Mouse (Mus musculus) brown adipose tissue, adult 24 weeks (tissue): Measurements from ENCODE around the gene Ak4. TPM values are rescaled to one million over a fixed set of nuclear protein-coding genes. Genes with fewer than 3 reads are reported as not detected.
"Not testable (repeated sequence)": the region's sequence is repeated elsewhere in the genome, so short reads cannot be mapped to it uniquely, and the experiment has no call there.

Experiments used
- H3K27ac ChIP-seq: fragments of 200-500 bp; replicated peaks from 2 replicates; pipeline ENCODE4 v1.5.1; 2012; ENCODE audit warnings: low read depth, mild to moderate bottlenecking, low read length
- H3K4me1 ChIP-seq: fragments of 200-500 bp; 2 replicates; pipeline ENCODE4 v1.6.1; 2012; ENCODE audit warnings: low read length, mixed read lengths; ENCODE audit not compliant: control insufficient read depth, insufficient read depth, insufficient read length
- H3K4me3 ChIP-seq: fragments of 200-500 bp; 2 replicates; pipeline ENCODE4 v1.5.1; 2012; ENCODE audit warnings: low read depth, mild to moderate bottlenecking, low read length, moderate library complexity; ENCODE audit not compliant: insufficient read depth
- polyA plus RNA-seq: library from polyadenylated mRNA; stranded (reverse); fragments of >200 nt; gene quantifications from 2 replicates; pipeline ENCODE4 v1.2.4, GENCODE M21; 2012; ENCODE audit not compliant: missing spikeins, insufficient read depth, insufficient read length

Ak4 gene
- polyA plus RNA-seq, result 0.92 and 2.4 TPM in 2 replicates

DNA sequence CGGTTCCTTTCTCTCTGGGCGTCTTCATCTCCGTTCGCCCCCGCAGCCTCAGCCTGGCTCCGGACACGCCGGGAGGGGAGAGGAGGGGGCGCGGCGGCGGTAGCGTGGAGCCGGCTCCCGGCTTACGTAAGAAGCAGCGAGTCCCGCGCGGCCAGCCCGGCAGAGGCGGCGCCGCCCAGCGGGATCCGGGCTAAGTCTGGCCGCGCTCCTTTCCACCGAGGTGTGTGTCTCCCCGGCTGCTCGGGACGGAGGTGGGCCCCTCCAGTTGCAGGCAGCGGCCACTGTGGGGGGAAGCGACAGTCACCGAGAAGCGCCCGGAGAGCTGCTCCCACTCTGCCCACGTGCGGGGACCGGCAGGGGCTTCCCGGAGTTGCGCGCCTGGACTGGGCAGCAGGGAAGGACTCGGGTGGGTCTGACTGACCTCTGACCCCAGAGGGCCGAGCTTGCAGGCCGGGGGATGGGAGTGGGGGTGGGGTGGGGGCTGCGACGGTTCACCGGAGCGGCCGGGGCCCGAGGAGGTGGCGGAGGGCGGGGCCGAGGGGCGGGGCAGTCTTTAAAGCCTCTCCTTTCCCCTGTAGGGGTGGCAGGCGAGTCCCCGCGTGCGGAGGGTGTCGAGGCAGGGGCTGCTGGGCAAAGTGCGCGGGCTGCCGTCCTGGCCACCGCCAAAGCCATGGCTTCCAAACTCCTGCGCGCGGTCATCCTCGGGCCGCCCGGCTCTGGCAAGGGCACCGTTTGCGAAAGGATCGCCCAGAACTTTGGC, at the start of gene Ak4:
Gene Ak4, plus strand, starts transcription at position 127 of the 760 bp plus-strand sequence.
- H3K27ac ChIP-seq, result no peak within 1 kb of the TSS
- H3K4me1 ChIP-seq, result no peaks in the 10 kb centered on the region
- peak within 1 kb of the TSS; percentile 67 for H3K4me3 ChIP-seq

DNA sequence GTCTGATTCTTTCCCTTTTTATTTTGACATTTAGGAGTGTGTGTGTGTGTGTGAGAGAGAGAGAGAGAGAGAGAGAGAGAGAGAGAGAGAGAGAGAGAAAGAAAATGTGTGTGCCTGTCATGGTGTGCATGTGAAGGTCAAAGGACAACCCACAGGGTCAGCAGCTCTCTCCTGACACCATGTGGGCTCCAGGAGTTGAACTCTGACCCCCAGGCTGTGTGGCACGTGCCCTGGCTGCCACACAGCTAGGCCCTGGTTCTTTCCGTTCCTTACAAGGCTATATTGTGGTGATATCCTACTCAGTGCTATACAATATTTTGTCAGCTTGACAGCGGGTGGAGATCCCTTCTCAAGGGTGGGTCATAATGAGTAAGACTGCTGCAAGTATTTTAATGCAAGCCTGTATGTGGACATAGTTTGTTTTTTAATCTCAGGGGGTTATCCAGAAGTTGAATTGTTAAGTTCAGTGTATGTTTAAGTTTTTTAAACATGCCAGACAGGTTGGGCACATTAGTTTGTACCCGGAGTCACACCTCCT, 49.3 kb upstream of the Ak4 start:
- no peak overlapping the region for H3K4me3 ChIP-seq
- no peak overlapping the region for H3K27ac ChIP-seq
- H3K4me1 ChIP-seq, result no peaks in the 10 kb centered on the region

DNA sequence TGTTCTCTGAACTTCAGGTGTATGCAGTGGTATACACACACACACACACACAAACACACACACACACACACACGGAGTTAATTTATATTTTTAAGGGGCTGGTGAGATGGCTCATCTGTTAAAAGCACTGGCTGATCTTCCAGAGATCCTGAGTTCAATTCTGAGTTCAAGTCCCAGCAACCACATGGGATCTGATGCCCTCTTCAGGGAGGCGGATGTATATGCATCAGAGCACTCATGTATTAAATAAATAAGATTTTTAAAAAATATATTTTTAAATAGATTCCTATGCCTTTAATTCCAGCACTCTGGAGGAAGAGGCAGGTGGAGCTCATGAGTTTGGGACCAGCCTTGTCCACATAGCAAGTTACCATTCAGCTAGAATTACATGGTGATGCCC, 46.8 kb upstream of the Ak4 start:
- no peak overlapping the region for H3K4me3 ChIP-seq
- H3K4me1 ChIP-seq, result no peaks in the 10 kb centered on the region

DNA sequence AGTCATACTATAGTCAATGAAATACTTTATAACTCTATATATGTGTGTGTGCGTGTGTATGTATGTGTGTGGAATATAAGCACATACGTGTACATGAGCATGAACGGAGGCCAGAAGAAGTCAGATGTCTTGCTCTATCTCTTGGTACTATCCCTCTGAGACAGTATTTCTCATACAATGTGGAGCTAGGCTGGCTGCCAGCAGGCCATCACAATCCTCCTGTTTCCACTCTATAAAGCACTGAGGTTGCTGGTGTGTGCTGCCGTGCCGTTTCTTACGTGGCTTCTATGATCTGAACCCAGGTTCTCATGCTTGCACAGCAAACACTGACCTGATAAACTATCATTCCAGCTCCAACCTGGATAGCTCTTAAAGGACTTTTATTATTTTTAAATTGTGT, 46.3 kb upstream of the Ak4 start:
- no peaks in the 10 kb centered on the region for H3K4me1 ChIP-seq
- H3K27ac ChIP-seq, result no peak overlapping the region
- H3K4me3 ChIP-seq, result no peak overlapping the region

More for the DNA sequence above, 46.8 kb upstream of the Ak4 start:
- H3K27ac ChIP-seq, result no peak overlapping the region

DNA sequence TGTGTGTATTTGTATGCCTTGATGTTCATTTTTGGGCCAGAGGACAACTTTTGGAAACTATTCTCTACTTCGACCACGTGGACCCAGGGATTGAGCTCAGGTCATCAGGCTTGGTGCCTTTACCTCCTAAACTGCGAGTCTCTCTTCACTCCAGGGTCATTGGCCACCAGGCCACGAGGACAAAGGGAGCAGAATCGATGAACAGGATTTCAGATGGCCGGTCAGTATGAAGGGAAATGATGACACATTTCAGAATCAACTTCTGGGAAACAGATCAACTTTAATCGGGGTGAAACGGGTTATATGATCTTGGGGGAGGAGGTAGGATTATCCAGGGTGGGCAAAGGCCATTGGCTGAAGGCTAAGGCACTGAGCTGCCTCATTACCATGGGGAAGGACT, 45.0 kb upstream of the Ak4 start:
- H3K4me3 ChIP-seq, result no peak overlapping the region
- H3K4me1 ChIP-seq, result no peaks in the 10 kb centered on the region
- H3K27ac ChIP-seq, result no peak overlapping the region

GRCm38 (mm10) chr4:101376835-101377234, 42.2 kb upstream of the Ak4 start:
- no peak overlapping the region for H3K27ac ChIP-seq
- H3K4me3 ChIP-seq, result no peak overlapping the region
- no peaks in the 10 kb centered on the region for H3K4me1 ChIP-seq

GRCm38 (mm10) chr4:101378241-101378640, 40.8 kb upstream of the Ak4 start:
- H3K27ac ChIP-seq, result no peak overlapping the region
- no peaks in the 10 kb centered on the region for H3K4me1 ChIP-seq
- no peak overlapping the region for H3K4me3 ChIP-seq

GRCm38 (mm10) chr4:101378778-101379177, 40.3 kb upstream of the Ak4 start:
- Histone ChIP-seq H3K4me1 (no peaks in the 10 kb centered on the region), H3K27ac (no peak overlapping the region), H3K4me3 (no peak overlapping the region)

GRCm38 (mm10) chr4:101385002-101385401, 34.1 kb upstream of the Ak4 start:
- no peak overlapping the region for H3K4me3 ChIP-seq
- no peaks in the 10 kb centered on the region for H3K4me1 ChIP-seq
- H3K27ac ChIP-seq, result no peak overlapping the region

DNA sequence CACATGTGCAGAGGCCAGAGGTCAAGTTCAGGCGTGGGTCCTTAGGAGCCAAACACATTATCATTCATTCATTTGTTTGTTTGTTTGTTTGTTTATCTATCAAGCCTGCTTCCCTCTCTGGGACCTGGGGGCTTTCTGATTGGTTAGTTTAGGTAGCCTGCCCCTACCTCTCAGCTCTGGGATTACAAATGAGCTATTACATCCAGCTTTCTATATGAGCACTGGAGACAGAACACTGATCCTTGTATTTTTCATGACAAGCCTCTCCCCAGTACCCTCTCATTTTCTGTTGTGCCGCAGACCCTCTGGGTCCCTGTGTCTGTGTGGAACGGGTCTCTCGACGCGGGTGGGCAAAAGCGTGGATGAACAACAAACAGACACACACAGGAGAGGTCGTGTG, 30.8 kb upstream of the Ak4 start:
- no peak overlapping the region for H3K27ac ChIP-seq
- no peak overlapping the region for H3K4me3 ChIP-seq
- no peaks in the 10 kb centered on the region for H3K4me1 ChIP-seq

DNA sequence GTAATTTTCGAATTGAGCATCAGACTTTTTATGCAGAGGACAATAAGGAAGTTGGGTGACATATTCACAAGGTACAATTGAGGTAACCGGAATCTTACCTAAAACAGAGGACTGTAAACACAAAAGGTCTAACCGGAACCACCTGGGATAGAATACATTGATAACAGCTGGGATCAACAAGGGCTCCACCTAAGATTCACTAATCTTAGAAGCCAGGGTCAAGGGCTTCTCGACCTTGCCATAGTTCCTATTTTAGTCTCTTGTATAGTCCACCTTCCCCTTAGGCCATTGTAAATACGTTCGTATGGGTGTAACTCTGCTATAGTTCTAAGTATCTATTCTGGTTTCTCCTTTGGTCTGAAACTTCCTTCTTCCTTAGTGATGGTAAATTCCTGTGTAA, 30.4 kb upstream of the Ak4 start:
- H3K4me1 ChIP-seq, H3K27ac ChIP-seq, H3K4me3 ChIP-seq: not testable (repeated sequence)

DNA sequence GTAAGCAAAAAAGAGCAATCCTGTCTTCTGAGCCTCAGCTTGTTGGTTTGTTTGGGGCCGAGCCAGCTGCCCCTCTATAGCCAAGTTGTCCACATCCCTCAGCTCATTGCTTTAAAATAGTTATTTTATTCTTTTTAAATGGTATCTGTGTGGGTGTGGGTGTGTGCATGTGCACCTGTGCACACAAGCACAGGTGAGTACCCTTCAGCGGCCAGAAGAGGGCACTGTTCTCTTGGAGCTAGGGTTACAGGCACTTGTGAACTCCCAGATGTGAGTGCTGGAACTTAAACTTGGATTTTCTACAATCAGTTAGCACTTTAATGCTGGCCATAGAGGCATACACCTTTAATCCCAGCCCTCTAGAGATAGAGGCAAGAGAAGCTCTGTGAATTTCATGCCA, 26.8 kb upstream of the Ak4 start:
- no peak overlapping the region for H3K4me3 ChIP-seq
- no peak overlapping the region for H3K27ac ChIP-seq
- no peaks in the 10 kb centered on the region for H3K4me1 ChIP-seq

DNA sequence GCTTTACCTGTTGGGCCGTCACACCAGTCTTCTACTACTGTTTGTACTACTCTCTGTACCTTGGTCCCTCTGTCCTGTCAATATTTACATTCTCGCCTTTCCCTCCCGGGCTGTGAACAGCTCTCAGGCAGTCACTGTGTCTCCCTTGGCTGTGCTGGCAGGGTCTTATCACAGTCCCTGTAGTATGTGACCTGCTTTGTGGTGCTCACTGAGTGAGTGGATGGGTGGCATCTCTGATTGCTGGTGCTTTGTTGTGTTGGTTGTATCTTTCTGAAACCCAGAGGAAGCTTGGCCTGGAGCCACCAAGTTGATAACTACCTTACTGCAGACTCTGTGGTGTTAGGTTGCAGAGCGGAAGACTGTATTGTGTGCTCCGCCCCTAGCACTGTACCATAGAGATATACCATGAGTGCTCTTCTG, 25.8 kb upstream of the Ak4 start:
- Histone ChIP-seq H3K4me1 (no peaks in the 10 kb centered on the region), H3K27ac (no peak overlapping the region), H3K4me3 (no peak overlapping the region)

DNA sequence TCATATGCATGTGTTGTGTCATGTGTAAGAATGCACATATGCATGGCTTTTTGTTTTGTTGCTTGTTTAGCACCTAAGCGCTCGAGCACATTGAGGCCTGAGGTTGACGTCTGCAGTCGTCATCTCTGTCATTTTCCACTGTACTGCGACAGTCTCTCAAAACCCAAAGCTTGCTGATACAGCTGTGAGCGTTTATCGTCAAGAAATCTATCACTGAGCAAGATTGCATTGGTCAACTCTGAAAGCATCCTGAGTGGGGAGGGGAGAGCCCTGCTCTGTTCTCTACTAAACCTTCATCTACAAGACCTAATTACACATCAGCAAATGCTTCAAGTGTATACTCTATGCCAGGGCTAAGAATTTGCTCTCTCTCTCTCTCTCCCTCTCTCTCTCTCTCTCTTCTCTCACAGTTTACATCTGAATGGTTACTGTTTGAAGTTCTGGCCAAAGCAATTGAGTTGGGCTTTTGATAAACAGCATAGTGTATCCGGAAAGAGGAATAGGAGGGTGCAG, 24.0 kb upstream of the Ak4 start:
- no peak overlapping the region for H3K4me3 ChIP-seq
- H3K27ac ChIP-seq, result no peak overlapping the region
- H3K4me1 ChIP-seq, result no peaks in the 10 kb centered on the region

DNA sequence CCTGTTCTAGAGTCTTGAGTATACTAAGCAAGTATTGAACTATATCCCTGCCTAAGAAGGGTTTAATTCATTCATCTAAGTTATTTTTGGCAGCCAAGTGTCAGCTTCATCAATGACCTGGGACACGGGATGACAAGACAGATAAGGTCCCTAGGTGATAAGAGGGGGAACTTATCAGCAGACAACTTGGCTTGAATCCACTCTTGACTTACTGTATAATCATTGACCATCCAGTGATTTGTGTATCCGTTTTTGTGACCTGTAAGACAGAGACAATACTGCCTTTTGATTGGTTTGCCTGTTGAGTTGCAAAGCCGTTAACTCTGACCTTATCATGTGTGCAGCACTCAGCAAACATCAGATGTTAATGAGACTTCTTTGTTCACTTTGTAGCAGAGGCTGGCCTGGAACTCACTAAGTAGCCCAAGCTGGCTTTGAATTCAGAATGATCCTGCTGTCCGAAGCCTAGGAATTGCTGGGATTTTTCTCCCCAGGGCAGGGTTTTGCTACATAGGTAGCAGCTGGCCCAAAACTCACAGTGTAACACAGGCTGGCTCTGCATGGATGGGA, 19.0 kb upstream of the Ak4 start:
- H3K4me3 ChIP-seq, result no peak overlapping the region
- no peak overlapping the region for H3K27ac ChIP-seq
- no peaks in the 10 kb centered on the region for H3K4me1 ChIP-seq

DNA sequence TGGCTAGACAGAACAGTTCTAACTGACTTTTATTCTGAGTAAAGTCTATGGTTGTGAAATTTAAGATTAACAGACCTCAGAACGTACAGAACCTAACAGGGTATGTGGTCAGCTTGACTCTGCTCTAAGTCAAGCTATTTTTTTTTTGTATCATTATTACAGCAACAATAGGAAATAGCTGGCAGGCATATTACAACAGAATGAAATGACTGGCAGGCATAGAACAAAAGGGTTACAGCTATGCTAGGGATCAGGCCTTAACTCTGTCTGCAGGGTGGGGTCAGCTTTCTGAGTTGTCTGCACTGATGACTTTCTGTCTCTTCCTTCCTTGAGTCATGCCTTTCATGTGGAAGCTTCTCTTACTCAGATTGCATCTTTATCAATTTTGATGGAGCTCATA, 17.1 kb upstream of the Ak4 start:
- Histone ChIP-seq H3K4me1 (no peaks in the 10 kb centered on the region), H3K27ac (no peak overlapping the region), H3K4me3 (no peak overlapping the region)
